Mouse (Mus musculus) spleen, adult 2 months (tissue): Measurements from ENCODE around the gene Bcor. TPM values are rescaled to one million over a fixed set of nuclear protein-coding genes. Genes with fewer than 3 reads are reported as not detected.

ENCODE experiments used
- DNase-seq, 2 experiments: peaks; one replicate each; pipeline versions ENCODE4 v3.0.0 to v3.0.0-alpha.2; 2012 to 2021; ENCODE audit warnings: low spot score in 2 of 2, low read depth in 1 of 2
- H3K27ac ChIP-seq: fragments of 200-500 bp; 2 replicates; pipeline ENCODE4 v1.5.1; 2012; ENCODE audit warnings: low read length, inconsistent platforms; ENCODE audit not compliant: insufficient read depth
- H3K27me3 ChIP-seq: fragments of 200-500 bp; 2 replicates; pipeline ENCODE4 v1.6.1; 2012; ENCODE audit warnings: mild to moderate bottlenecking, moderate library complexity, low read length, inconsistent platforms; ENCODE audit not compliant: control insufficient read depth, insufficient read depth
- H3K36me3 ChIP-seq: fragments of 200-500 bp; 2 replicates; pipeline ENCODE4 v1.6.1; 2012; ENCODE audit warnings: mild to moderate bottlenecking, low read length, inconsistent platforms; ENCODE audit not compliant: control insufficient read depth, insufficient read depth
- H3K4me1 ChIP-seq: fragments of 200-500 bp; 2 replicates; pipeline ENCODE4 v1.6.1; 2011; ENCODE audit warnings: inconsistent platforms; ENCODE audit not compliant: control insufficient read depth, insufficient read depth, insufficient read length
- H3K4me3 ChIP-seq: fragments of 200-500 bp; 2 replicates; pipeline ENCODE4 v1.5.1; 2011; ENCODE audit warnings: mild to moderate bottlenecking, inconsistent platforms; ENCODE audit not compliant: insufficient read depth, insufficient read length; ENCODE audit errors: extremely low read depth
- CTCF ChIP-seq: fragments of 200-500 bp; IDR thresholded peaks from 2 replicates; pipeline ENCODE4 v1.5.1; 2011; ENCODE audit warnings: mild to moderate bottlenecking, inconsistent platforms; ENCODE audit not compliant: insufficient read depth, insufficient read length, insufficient replicate concordance; ENCODE audit errors: extremely low read depth
- POLR2A ChIP-seq: fragments of 200-500 bp; IDR thresholded peaks from 2 replicates; pipeline ENCODE4 v1.6.1; 2011; ENCODE audit warnings: low read depth, low read length, inconsistent platforms
- WGBS: fragments of 180-500 bp; shearing (Covaris S2); methylation state at CpG from one replicate; pipeline ENCODE4 v1.1.7; 2018; 5-methylcytosine and 5-hydroxymethylcytosine counted together
- polyA plus RNA-seq: library from polyadenylated mRNA; depleted of rRNA; stranded (reverse); fragments of >200 nt; gene quantifications from 2 replicates; pipeline ENCODE4 v1.2.3, GENCODE M21; 2012

Gene Bcor
- polyA plus RNA-seq, 1 experiment = 12.8 TPM

DNA sequence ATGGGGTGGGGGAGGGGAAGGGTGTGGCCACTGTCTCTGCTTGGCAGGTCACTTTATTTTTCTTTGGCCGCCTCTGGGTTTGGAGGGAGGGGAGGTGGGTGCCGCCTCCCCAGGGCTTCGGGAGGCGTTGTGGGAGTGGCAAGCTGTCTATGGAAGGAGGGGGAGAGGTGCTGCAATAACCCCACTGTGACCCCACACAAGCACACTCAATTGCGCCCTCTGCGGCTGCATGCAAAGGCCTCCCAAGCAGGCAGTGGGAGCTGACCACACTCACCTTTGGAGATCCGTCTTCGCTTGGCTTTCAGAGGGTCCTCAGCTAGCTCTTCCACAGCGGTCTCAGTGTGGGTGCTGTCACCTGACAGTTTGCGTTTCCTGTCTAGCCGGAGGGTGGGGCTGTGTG lies 111.4 kb downstream of the Bcor start:
- Histone ChIP-seq H3K4me1 (peaks cover 10% of the 10 kb centered on the region; the same call in 1 of the 2 replicates), H3K27ac (no peak overlapping the region), H3K27me3 (no peaks in the 10 kb centered on the region), H3K4me3 (no peak overlapping the region), H3K36me3 (peaks cover 15% of the 10 kb centered on the region)
- no peak for TF ChIP-seq POLR2A
- TF ChIP-seq CTCF = no peak
- 64% methylated on average over 11 of the region's 11 CpGs for WGBS
- DNase-seq = no peak

DNA sequence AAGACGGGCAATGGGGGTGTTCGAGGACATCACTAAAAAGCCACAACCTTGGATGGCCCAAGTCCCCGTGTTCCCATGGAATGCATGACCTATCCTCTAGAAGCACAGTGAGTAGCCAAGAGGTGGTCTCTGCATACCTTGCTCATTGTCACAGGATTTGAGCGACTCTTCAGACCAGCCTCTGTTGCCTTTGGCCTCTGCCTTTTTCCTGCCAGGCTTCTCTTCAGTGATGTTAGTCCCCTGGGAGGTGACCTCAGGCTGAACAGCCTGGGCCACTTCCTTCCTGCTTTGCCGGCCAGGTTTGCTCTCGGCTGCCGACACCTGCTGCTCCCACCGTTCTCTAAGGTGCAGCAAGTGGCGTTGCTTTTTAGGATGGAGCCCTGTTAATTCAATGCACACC lies 112.0 kb downstream of the Bcor start:
- 36% methylated on average over 9 of the region's 9 CpGs for WGBS
- peaks cover 10% of the 10 kb centered on the region; the same call in 1 of the 2 replicates for H3K4me1 ChIP-seq
- H3K4me3 ChIP-seq = no peak overlapping the region
- DNase-seq = peak in 1 of 2 experiments; percentile 26
- H3K27me3 ChIP-seq = no peaks in the 10 kb centered on the region
- no peak overlapping the region for H3K27ac ChIP-seq
- H3K36me3 ChIP-seq = peaks cover 13% of the 10 kb centered on the region
- TF ChIP-seq POLR2A (no peak), CTCF (no peak)

DNA sequence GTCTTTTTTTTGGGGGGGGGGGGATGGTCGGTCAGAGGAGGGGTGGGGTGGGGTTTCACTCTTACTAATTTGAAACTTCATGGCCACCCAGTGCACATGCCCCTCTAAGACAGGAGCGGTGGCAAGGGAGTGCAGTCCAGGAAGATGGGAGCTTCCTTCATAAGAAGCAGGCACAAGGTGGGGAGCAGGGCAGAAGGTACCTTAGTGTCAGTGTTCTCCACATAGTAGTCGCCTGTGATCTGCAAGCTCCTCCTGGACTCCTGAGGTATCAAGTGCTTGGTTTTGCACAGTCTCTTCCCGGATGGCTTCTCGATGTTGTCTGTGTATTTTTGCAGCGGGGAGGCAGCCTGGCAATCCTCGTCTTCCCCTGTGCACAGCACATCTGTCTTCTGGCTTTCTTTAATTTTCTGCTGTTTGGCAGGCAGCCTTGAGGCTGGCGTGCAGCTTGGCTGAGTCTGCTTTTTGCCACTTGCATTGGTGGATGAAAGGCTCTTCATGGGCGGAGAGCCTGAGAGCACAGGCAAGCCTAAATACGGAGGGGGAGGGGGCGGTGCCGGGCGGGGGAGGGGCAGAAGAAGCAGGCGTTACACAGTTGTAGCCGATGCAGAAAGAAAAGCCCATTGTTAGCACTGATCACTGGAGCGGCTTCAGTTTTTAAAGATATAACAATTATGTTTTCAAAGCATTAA lies 112.8 kb downstream of the Bcor start:
- no peak overlapping the region for H3K4me3 ChIP-seq
- H3K4me1 ChIP-seq = peaks cover 10% of the 10 kb centered on the region; the same call in 1 of the 2 replicates
- TF ChIP-seq CTCF = no peak
- TF ChIP-seq POLR2A = no peak
- DNase-seq = no peak
- H3K27me3 ChIP-seq = no peaks in the 10 kb centered on the region
- peaks cover 15% of the 10 kb centered on the region for H3K36me3 ChIP-seq
- H3K27ac ChIP-seq = no peak overlapping the region
- 53% methylated on average over 16 of the region's 16 CpGs for WGBS

DNA sequence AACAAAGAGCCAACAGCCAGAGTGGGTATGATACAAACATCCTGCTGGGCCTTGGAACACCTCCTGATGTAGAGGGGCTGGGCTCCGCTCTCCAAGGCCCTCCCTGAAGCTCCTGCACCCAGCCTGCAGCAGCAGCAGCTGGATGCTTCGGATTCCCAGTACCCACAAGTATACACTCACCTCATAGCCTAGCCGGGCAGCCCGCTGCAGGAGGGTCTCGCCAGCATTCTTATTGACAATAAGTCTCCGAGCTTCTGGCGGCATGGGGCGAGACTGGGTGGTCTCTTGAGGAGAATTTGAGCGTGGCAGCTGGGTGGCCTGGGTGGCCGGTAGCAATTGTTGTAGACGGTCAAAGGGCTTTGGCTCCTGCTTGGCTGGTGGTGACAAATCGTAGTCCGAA lies 113.5 kb downstream of the Bcor start:
- DNase-seq = no peak
- TF ChIP-seq POLR2A = no peak
- no peak for TF ChIP-seq CTCF
- H3K27ac ChIP-seq = no peak overlapping the region
- H3K4me1 ChIP-seq = peaks cover 10% of the 10 kb centered on the region; the same call in 1 of the 2 replicates
- H3K4me3 ChIP-seq = no peak overlapping the region
- no peaks in the 10 kb centered on the region for H3K27me3 ChIP-seq
- WGBS = 86% methylated on average over 13 of the region's 13 CpGs
- peaks cover 15% of the 10 kb centered on the region for H3K36me3 ChIP-seq

DNA sequence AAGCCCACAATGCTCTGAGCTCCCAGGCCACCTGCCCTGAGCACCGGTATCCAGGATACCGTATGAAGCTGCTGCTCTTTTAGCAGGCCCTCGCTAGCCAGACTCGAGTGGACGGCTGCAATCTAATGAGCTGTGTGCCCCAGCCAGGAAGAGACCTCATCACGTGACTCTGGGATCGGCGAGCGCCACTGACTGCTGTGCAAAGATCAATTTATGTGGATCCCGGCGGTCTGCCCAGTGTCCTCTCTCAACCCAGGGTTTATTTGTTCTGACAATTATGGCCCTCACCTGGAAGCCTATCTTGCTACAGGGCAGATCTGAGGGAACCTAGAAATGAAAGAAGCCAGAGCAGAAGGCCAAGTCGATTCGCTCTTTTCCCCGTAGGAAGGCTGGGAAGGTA lies 116.8 kb downstream of the Bcor start:
- H3K27ac ChIP-seq = no peak overlapping the region

DNA sequence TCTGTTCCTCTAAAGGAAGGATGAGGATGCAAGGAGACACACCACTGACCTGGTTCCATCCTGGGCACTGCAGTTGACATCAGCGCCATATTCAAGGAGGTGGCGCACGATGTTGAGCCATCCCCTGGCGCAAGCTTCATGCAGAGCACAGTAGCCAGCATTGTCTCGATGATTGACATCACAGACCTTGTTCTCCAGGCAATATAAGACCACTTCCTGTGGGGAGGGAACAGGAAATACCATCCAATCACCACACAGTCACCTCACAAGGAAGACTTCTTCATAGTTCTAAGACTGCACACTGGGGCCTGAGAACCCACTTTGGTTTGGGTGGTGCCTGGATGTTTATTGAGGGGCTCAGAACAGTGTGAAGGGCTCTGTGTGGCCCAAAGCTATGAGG lies 118.7 kb downstream of the Bcor start:
- no peaks in the 10 kb centered on the region for H3K27me3 ChIP-seq
- H3K4me3 ChIP-seq = no peak overlapping the region
- no peak for DNase-seq
- no peaks in the 10 kb centered on the region; the same call in 1 of the 2 replicates for H3K4me1 ChIP-seq
- no peak overlapping the region for H3K27ac ChIP-seq
- TF ChIP-seq CTCF = no peak
- peaks cover 16% of the 10 kb centered on the region for H3K36me3 ChIP-seq
- WGBS = 85% methylated on average over 5 of the region's 5 CpGs

More for the DNA sequence above, 116.8 kb downstream of the Bcor start:
- TF ChIP-seq POLR2A = no peak
- 93% methylated on average over 14 of the region's 14 CpGs for WGBS
- DNase-seq = no peak
- H3K27me3 ChIP-seq = no peaks in the 10 kb centered on the region
- H3K36me3 ChIP-seq = peaks cover 22% of the 10 kb centered on the region
- peaks cover 5% of the 10 kb centered on the region; the same call in 1 of the 2 replicates for H3K4me1 ChIP-seq
- H3K4me3 ChIP-seq = no peak overlapping the region

DNA sequence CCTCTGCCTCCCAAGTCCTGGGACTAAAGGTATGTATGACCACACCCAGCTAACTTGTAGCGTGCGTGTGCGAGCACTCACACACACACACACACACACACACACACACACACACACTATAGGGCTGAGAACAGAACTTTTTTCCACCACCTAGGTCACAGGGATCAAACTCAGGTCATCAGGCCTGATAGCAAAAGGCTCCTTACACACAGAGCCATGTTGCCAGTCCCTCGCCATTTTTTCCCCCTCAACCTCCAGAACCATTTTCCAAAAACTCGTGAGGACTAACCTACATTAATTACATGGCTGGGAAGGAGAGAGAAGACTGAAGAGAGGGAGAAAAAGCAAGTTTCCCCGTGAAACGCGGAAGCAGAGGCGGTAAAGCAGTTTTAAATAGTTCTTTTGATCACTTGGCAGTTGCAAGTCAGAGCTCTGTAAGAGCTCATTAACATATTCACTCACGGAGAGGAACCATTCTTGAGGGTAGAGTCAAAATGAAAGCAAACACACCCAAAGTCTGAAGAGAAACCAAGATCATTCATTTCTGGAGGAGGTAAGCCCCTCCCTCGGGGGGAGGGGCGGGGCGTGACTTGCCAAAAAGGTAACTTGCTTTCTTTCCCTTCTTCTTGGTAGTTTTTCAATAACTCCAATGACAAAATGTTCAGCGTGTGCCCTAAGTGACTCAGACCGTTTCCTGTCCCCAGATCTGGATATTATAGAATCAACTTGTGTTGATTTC lies 145.3 kb downstream of the Bcor start:
- Histone ChIP-seq H3K36me3 (no peaks in the 10 kb centered on the region), H3K4me1 (peaks cover 4% of the 10 kb centered on the region; the same call in 1 of the 2 replicates), H3K27me3 (no peaks in the 10 kb centered on the region), H3K4me3 (peak overlapping the region; percentile 19), H3K27ac (peak overlapping the region; percentile 30)
- WGBS = 25% methylated on average over 15 of the region's 15 CpGs
- TF ChIP-seq POLR2A = no peak
- TF ChIP-seq CTCF = no peak
- peak; percentile 33 to 68 for DNase-seq
